1 mouse cellular context compared by ENCODE assay signal in genomic region chr7:6389449-6389848, GRCm38 (mm10).
TF ChIP-seq lines count a peak whose summit lies in the region.

No protein-coding gene starts in this region.

TF ChIP-seq in ES-E14, 5 proteins besides CTCF, POLR2A, EP300 and RAD21 (continued from another document):
- no peak for TF ChIP-seq HCFC1 (IDR thresholded peaks at IDR 0.05; ENCODE audit: borderline replicate concordance, insufficient read depth, low read length)
- no peak for TF ChIP-seq ZNF384 (IDR thresholded peaks at IDR 0.05; ENCODE audit: low read depth, low read length)
